Mouse (Mus musculus) cerebral cortex, adult 2 months (tissue): ENCODE results near the gene Luc7l2.

Experiments used
- WGBS: fragments of 180-500 bp; shearing (Covaris S2); methylation state at CpG from one replicate; pipeline ENCODE4 v1.1.7; 2018; 5-methylcytosine and 5-hydroxymethylcytosine counted together

Gene Luc7l2

DNA sequence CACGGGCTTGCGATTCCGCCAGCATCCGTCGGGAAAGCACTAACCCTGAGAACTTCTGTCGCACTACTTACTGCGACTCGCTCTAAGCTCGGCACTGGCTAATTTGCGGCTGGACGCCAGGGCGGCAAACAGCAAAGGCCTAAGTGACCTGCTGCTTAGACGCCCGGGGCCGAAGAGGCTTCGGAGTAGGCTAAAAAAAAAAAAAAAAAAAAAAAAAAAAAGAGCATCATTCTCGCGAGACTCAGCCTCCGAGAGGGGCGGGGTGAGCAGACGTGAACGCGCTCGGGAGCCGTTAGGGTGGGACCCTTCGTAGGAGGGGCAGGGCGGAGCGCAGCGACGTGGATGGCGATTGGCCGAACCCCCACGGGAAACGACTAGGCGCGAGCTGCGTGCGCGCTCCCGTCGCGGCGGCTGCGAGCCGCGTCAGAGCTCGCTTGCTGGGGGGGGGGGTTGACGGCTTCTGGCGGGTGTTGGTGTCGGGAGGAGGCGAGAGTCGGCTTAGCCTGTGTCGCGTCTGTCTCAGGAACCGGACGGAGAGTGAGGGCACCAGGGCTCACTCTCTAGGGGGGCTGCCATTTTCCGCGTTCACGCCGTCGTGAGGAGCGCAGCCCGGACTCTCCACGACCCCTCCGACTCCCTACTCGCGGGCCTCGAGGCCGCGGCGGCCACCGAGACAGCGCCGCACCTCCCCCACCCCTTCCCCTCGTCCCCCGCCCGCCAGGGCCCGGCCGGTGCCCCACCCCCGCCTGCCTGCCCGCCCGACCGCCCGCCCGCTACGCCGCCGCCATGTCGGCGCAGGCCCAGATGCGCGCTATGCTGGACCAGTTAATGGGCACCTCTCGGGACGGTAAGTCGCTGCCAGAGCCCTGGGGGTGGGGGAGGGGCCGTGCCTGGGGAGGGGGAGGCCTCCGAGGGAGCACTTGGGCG lies at the start of gene Luc7l2:
Gene Luc7l2 (plus strand): TSS at position 273 of the 927 bp plus-strand sequence.
- WGBS: under 1% methylated on average over 92 of the region's 98 CpGs

DNA sequence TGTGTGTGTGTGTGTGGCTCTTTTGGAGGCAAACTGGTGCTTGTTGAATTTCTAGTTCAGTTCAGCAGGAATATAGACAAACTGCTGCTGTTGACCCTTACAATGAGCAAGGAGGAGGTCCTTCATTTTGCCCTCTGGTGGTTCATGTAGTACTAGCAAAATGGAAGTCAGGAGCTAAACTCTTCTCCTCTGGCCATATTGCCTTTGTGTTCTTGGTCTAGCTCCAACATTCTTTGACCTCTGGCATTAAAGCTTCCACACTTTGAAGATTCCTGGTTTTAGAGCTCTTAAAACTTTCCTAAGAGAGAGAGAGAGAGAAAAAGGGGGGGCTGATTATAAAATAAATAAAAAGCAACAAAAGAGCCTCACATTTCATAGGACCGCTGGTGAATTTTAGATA lies 39.0 kb upstream of the Luc7l2 start:
- WGBS: 96% methylated on average over 1 of the region's 1 CpGs

DNA sequence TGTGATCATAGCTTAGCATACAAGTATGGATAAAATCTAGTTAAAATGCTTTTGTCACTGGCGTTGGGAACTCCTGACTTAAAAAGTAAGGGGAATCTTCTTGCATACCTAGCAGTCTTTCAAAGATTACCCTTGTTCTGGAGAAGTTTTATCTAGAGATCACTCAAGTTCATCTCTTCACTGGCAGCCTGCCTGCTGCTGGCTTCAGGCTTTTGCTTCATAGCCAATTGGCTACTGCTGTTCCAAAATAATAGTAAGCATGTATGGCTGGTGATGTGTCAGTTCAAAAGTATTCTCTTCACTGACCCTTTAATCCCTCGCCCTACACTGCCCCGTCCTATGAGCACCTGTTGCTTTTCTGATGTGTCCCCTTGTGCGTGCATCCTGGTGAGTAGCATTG lies 35.9 kb upstream of the Luc7l2 start:
- WGBS: 92% methylated on average over 4 of the region's 4 CpGs

DNA sequence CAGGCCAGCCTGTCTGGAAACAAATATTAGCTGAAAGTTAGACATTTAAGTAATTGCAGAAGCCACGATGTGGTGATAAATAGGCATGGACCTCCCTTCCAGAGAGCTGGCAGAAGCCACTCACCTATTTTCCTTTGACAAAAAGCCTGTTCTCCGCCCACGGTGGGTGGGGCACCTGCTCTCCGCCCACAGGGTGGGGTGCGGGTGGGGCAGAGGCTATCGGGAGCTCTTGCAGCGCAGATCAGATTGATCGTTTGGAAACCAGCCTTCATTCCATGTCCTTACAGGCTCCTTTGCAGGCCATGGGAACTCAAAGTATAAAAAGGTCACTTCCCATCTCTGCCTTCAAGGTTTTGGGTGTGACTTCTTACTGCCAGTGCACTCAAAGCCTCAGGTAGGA lies 27.3 kb upstream of the Luc7l2 start:
- 31% methylated on average over 8 of the region's 8 CpGs for WGBS

DNA sequence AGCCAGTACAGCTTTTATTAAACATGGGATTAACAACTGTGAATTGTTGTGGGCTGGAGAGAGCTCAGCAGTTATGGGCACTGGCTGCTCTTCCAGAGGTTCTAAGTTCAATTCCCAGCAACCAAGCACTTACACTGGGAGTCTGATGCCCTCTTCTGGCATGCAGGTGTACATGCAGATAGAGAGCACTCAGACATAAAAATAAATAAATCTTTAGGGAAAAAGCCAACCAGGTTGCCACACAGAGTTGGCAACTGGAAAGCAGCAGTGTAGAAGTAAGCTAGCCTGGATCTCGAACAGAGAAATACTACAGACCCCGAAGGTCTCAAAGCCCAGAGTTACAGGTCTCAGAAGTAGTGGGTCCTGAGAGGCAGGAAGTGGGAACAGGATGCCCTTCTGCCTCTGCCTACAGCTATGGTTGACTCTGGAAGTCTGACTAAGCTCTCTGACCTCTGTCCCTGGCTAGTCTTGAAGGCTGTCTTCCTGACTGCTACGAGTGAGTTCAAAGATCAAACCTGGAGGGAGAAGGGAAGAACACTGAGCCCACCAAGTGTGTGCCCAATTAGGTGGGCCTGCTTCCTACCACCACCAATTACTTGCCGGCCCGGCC lies 19.8 kb upstream of the Luc7l2 start:
- WGBS: 64% methylated on average over 5 of the region's 5 CpGs

DNA sequence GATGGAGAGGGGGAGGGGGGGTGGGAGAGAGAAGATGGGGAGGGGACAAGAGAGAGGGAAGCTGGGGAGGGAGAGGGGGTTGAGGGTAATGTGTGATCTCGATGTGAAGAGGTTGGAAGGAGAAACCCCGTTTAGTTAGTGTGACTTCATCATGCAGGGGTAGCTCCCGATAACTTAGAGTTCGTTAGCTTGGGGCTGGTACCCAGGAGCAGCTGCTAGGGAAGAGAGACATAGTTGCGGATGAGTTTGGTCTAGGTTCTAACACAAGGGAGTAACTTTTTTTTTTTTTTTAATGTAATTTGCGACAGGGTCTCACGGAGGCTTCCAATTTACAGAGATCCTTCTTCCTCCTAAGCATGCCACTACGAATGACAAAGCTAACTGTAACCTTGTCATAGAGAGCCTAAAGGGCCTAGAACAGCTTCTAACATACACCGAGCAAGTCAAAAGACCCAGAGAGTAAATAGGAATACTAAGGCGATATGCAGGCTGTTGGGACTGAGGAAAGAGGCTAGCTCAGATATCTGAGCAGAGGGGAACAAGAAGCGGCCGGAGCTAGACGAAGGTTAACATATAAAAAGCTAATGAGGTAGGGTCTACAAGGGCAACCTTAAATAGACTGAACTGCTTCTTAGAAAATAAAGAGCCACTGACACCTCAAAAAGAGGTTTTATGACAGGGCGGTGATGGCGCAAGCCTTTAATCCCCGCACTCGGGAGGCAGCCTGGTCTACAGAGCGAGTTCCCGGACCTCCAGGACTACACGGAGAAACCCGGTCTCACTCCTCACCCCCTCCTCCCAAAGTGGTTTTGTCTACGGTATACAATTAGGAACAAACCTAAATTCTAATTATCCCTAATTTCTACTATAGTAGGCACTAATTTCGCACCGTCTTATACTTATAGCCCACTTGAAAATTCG lies 18.4 kb upstream of the Luc7l2 start:
- WGBS: 6% methylated on average over 25 of the region's 25 CpGs

DNA sequence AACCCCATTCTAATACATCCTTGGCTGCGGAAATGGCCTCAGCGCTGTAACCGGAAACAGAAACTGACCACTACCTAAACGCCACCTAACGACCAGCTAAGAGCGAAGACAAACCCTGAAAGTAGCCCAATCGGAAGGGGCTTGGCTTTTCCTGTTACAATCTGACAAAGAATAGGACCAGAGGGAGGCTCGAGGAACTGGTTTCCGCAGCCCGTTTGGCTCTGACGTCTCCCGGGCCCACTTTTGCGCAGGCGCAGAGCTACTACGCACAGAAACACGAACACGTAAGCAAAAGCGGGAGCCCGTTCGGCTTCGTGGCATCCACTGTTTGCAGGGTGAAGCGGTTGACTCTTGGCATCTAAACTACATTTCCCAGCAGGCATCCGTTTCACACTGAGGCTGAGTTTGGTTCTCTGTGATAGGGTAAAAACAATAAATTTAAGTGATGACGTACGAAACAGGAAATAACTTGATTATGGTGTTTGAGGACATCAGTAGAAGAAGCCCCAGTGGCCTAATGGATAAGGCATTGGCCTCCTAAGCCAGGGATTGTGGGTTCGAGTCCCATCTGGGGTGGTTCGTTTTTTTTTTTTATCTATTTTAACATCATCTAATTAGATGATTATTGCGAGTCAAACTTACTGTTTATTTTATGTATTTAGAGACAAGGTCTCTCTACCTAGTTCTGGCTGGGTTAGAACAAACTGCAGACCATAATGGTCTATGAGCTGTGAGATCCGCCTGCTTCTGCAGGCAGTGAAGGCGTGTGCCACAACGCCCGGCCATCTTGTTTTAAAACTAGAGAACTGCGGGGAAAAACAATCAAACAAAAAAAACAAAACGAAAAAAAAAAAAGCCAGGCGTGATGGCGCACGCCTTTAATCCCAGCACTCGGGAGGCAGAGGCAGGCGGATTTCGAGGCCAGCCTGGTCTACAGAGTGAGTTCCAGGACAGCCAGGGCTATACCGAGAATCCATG lies 17.4 kb upstream of the Luc7l2 start, which contains the start of gene Fmc1:
Gene Fmc1 (plus strand): TSS at position 75 of the 978 bp plus-strand sequence.
- 1% methylated on average over 41 of the region's 41 CpGs for WGBS

DNA sequence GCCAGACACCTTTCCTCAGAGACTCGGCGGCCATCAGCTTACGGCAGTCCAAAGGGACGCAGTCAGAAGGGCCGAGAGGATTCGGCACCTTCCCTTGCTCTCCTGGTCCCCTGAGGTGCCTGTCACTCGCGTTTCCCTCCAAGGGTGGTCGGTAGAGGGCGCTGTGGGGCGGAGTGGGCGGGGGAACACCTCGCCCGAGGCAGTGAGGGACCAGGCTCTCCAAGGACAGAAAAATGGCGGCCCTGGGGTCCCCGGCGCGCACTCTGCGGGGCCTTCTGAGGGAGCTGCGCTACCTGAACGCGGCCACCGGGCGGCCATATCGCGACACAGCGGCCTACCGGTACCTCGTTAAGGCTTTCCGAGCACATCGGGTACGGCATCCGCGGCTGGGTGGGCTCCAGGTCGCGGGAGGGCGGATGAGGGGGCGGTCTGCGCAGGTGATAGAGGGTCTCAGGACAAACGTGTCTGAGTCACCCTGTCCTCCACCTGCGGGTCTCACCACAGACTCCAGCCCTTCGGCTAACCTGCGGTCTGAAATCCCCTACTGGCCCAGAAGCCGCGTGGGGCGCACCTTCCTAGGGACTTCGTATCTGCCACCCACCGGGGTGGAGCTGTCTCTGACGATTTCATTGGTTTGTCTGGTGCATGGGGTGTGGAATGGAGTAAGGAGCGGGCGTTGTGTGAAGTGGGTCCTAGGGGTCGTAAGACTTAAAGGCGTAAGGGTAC lies 16.3 kb upstream of the Luc7l2 start:
- under 1% methylated on average over 53 of the region's 53 CpGs for WGBS

DNA sequence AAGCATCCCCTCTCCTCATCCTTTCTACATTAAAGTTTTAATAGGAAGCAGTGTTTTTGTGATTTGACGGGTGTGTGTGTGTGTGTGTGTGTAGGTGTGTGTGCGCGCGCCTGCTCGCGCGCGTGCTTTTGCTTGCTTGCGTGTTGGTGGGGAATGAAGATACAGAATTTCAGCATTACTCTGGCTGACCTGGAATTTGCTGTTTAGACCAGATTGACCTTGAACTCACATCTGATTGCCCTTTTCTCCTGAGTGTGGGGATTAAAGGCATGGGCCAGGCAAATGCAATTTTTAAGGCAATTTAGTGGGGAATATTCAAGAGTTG lies 15.8 kb upstream of the Luc7l2 start:
- under 1% methylated on average over 9 of the region's 9 CpGs for WGBS

DNA sequence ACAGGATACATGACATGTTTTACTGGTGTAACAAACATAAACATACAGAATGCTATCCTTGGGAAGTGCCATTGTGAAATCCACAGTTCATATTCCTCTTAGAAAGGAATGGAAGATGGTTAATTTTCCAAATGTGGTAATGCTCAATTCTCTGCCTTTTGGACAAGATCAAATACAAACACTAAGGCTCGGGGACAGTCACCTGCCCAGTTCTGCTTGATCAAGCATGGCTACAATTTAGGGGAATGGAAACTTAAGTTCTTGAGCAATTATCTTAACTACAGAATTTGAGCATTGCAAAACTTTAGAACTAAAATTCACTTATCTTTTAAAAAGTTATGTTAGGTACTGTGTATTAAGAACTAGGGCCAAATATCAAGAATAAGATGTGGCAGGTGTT lies 15.3 kb upstream of the Luc7l2 start:
- WGBS: 77% methylated on average over 1 of the region's 1 CpGs

DNA sequence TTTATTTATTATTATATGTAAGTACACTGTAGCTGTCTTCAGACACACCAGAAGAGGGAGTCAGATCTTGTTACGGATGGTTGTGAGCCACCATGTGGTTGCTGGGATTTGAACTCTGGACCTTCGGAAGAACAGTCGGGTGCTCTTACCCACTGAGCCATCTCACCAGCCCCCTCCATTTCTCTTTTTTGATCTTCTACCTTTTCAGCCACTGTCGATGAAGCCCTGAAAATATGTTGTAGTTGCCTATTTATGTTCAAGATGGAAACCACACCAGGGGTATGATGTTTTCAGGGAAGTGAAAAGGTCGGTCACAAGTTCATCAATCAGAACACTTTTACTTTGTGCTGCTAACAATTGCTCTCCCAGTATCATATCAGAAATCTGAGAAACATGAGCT lies 7.0 kb upstream of the Luc7l2 start:
- 91% methylated on average over 5 of the region's 5 CpGs for WGBS

DNA sequence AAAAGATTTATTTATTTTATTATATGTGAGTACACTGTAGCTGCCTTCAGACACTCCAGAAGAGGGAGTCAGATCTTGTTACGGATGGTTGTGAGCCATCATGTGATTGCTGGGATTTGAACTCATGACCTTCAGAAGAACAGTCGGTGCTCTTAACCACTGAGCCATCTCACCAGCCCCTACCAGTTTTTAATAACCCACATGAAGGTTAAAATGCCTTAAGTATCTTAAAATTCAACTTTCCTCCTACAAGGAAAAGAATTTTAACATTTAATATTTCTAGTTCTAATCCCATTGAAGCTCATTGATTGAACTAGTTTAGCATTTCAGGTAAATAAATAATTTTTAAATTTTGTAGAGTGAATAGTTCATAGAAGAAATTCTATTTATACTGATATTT lies 4.1 kb upstream of the Luc7l2 start:
- WGBS: 94% methylated on average over 2 of the region's 2 CpGs

DNA sequence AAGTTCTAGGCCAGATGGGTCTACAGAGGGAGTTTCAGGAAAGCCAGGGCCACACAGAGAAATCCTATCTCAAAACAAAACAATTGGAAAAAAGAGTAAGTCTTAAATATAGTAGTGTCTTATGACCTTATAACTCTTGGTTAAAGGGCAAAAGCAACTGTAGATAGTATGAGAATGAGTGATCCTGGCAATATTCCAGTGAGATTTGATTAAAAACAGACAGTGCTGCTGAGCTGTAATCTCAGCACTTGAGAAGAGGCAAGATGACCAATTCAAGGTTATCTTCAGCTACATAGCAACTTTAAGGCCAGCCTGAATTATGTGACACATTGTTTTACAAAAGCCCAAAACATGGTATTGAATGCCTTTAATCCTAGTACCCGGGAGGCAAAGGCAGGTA lies 3.4 kb upstream of the Luc7l2 start:
- WGBS: 95% methylated on average over 1 of the region's 1 CpGs

DNA sequence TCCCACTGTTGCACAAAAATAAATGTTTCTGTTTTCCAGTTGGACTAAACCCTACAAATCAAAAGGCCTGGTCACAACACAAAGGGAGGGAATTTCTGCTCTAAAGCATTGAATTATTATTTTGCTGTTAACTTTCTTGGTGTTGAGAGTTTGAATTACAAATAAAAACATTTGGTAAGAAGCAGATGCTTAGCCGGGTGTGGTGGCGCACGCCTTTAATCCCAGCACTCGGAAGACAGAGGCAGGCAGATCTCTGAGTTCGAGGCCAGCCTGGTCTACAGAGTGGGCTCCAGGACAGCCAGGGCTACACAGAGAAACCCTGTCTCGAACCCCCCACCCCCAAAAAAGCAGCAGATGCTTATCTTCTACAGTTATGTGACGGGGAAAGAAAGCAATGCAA lies 2.5 kb upstream of the Luc7l2 start:
- WGBS: 95% methylated on average over 7 of the region's 7 CpGs

DNA sequence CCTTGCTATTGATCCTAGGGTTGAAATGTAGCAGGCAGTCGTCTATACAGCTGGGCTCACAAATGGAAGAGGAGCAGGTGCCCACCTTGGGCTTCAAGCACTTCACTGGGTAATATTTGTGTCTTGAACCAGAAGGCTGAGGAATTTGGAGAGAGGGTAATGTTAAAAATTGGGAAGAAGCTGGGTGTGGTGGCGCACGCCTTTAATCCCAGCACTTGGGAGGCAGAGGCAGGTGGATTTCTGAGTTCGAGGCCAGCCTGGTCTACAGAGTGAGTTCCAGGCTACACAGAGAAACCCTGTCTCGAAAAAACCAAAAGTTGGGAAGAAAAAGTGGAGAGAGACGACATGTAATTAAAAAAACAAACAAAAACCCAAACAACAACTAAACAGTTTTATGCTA lies 1.3 kb upstream of the Luc7l2 start:
- 72% methylated on average over 6 of the region's 6 CpGs for WGBS

DNA sequence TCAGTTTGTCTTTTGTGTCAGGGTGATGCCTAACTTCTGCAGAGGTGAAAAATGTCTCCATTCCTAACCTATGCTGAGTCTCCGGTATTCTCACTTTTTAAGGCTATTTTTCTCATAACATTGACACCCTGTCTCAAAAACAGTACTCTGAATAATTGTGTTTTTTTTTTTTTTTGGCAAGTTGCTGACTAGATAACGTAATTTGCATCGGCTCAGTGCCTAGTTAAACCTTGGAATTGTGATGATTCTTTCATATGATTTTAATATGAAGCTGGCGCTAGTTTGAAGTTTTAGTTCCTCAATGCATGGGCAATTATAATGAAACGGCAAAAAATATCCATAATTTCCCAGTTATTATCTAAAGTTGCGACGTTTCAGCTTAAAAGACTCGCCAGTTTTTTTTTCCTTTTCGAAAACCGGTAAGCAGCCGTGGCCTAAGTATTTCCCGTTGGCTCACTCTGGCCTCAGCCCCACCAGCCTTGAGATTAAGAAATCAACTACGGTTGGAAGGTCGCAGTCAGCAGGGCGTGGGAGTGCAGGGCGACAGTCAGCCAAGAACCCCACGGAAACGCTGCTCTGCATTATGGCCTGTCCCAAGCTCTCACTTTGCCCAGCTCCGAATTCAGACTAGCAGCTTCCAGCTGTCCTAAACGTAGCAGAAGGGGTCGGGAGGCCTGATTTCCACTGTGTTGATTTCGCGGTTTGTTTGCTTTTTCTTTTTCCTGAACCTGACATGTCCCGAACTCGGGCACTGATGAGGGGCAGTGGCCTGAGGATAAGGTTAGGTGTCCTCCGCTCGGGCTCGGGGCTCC lies 678 bp upstream of the Luc7l2 start:
- 2% methylated on average over 28 of the region's 28 CpGs for WGBS

DNA sequence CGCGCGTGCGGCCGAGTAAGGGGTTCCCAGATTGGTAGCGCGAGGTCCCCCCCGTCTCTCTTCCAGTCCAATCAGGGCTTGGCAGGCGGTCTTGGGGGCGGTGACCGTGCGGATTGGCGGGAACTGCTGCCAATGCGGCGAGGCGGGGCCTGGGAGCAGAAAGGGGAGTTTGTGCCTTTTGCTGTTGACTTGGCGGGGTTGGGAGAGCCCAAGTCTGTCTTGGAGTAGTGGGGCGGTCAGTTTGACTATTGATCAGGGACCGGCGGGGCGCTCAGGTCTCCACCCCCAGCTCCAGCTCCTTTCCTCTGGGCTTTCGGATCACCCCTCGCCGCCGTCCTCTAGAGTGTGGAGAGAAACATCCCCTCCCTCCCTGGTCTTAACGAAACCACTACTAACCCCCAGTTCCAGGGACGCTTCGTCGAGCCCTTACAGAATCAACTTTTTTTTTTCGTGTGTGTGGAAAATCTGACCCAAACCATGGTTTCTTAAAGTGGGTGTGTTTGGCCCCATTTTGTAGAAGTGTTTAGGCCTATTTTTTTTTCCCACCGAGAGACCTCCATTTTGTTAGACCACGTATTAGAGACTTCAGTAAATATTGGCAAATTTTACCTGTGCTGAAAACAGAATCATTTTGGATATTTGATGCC lies 978 bp downstream of the Luc7l2 start:
- WGBS: 0% methylated on average over 32 of the region's 32 CpGs

DNA sequence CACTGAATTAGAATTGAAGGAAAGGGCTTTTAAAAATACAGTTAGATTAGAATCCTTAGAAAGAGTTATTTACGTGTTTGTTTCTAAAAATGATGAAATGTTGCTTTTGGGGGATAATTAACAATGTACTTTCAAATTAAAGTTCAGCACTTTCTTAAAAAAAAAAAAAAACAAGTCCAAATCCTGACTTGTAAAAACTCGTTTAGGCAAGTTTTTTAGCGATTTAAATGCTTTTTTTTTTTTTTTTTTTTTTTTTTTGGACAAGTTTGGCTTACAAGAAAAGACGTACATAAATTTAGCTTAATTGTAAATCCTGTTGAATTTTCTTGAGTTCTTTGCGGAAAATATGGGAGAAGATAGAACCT lies 1.5 kb downstream of the Luc7l2 start:
- 11% methylated on average over 5 of the region's 5 CpGs for WGBS

DNA sequence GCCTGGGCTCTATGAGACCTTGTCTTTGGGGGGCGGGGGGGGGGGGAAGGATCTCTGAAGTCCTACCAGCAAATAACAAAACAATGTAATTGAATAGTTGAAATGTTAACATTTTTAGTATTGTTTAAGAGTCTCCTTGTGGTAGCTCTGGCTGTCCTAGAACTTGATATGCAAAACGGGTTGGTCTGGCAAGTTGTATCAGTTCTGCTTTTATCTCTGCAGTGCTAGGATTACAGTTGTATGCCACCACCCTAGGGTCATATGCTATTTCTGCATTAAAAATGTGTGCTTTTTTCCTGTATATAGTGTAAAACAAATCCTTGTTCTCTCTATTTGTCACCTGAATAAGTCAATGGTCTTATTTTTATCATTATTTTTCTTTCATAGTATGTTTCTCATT lies 25.0 kb downstream of the Luc7l2 start:
- 83% methylated on average over 2 of the region's 2 CpGs for WGBS
